Mouse (Mus musculus) forebrain, embryonic 11.5 days (tissue): Measurements from ENCODE around the gene Ces1c. TPM values are rescaled to one million over a fixed set of nuclear protein-coding genes. Genes with fewer than 3 reads are reported as not detected.

ENCODE experiments used
- ATAC-seq: fragments of 200-750 bp; cut with Nextera tagmentation; replicated peaks from 2 replicates; pipeline ENCODE4 v1.8.0; 2017; ENCODE audit warnings: moderate TSS enrichment; ENCODE audit not compliant: low FRiP score
- DNase-seq: peaks from one replicate; pipeline ENCODE4 v3.0.0-alpha.2; 2017; ENCODE audit warnings: low spot score
- H3K27ac ChIP-seq: fragments of 300-500 bp; sonication (generic); 2 replicates; pipeline ENCODE4 v1.5.1; 2014; ENCODE audit warnings: low read depth, low read length
- H3K27me3 ChIP-seq: fragments of 300-500 bp; sonication (generic); 2 replicates; pipeline ENCODE4 v1.6.1; 2014; ENCODE audit warnings: mild to moderate bottlenecking, low read length, mixed read lengths; ENCODE audit not compliant: control insufficient read depth, insufficient read depth
- H3K36me3 ChIP-seq: fragments of 300-500 bp; sonication (generic); 2 replicates; pipeline ENCODE4 v1.6.1; 2014; ENCODE audit warnings: mild to moderate bottlenecking, low read length, moderate library complexity, mixed read lengths; ENCODE audit not compliant: control insufficient read depth, insufficient read depth
- H3K4me1 ChIP-seq: fragments of 300-500 bp; sonication (generic); replicated peaks from 2 replicates; pipeline ENCODE4 v1.6.1; 2014; ENCODE audit warnings: low read length, mixed read lengths; ENCODE audit not compliant: control insufficient read depth, insufficient read depth
- H3K4me2 ChIP-seq: fragments of 300-500 bp; sonication (generic); 2 replicates; pipeline ENCODE4 v1.6.1; 2014; ENCODE audit warnings: low read depth, mild to moderate bottlenecking, low read length, moderate library complexity, mixed read lengths; ENCODE audit not compliant: severe bottlenecking
- H3K4me3 ChIP-seq: fragments of 300-500 bp; sonication (generic); 2 replicates; pipeline ENCODE4 v1.5.1; 2014; ENCODE audit warnings: low read depth, low read length
- H3K9ac ChIP-seq: fragments of 300-500 bp; sonication (generic); 2 replicates; pipeline ENCODE4 v1.6.1; 2014; ENCODE audit warnings: low read length
- H3K9me3 ChIP-seq: fragments of 300-500 bp; sonication (generic); 2 replicates; pipeline ENCODE4 v1.6.1; 2016; ENCODE audit warnings: low read length, mixed read lengths; ENCODE audit not compliant: control insufficient read depth
- WGBS: fragments of 180-500 bp; shearing (Covaris S2); extraction: QIAGEN DNeasy Blood & Tissue Kit; methylation state at CpG from one replicate; pipeline ENCODE4 v1.1.7; 2014; 5-methylcytosine and 5-hydroxymethylcytosine counted together
- polyA plus RNA-seq: library from polyadenylated mRNA; unstranded; fragments of >200 nt; fragmentation: Nextera tagmentation; extraction: Ambion mirVana; gene quantifications from 2 replicates; pipeline ENCODE4 v1.2.1, GENCODE M21; 2014

Ces1c gene
- polyA plus RNA-seq: not detected in 2 replicates

DNA sequence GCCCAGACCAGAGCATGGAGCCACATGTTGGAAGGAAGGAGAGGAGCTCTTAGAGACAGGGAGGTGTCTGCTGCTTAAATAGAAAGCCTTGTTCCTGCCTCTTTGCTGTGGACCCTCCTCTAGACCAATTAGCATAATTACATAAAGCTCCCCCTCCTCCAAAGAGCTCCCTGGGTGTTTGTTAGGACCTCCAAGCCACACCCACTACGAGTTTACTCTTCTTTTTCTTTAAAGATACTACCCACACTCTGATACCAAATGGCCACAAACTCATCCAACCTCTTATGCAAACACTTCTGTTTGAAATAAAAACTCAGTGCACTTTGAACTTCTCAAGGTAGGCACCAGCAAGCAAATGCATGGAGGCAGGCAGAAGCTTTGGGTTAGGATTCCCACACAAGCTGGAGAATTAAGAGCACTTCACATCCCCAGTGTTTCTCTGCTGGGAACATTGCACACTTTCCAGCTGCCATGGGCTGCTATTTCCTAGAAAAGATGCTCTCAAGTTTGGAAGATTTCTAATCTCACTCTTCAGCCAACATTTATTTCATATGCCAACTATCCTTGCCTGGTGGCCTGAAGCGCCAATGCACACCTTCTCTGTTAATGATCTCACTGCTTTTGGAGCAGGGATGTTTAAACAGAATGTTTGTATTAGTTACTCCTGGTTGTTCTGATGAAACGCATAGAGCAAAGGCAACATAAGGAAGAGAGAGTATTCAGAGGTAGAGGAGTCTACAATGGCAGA is at the start of gene Ces1c:
Gene Ces1c, minus strand, starts transcription at position 51 of the 748 bp plus-strand sequence.
- no peak within 1 kb of the TSS for H3K4me3 ChIP-seq
- no peaks in the 10 kb centered on the region for H3K27me3 ChIP-seq
- WGBS: 84% methylated on average over 3 of the region's 3 CpGs
- no peak for DNase-seq
- no peaks in the 10 kb centered on the region for H3K4me1 ChIP-seq
- H3K27ac ChIP-seq: no peak within 1 kb of the TSS
- no peak for ATAC-seq
- H3K4me2 ChIP-seq: no peak within 1 kb of the TSS
- no peak within 1 kb of the TSS for H3K9ac ChIP-seq
- no peaks in the 10 kb centered on the region for H3K9me3 ChIP-seq
- H3K36me3 ChIP-seq: no peaks in the 10 kb centered on the region

DNA sequence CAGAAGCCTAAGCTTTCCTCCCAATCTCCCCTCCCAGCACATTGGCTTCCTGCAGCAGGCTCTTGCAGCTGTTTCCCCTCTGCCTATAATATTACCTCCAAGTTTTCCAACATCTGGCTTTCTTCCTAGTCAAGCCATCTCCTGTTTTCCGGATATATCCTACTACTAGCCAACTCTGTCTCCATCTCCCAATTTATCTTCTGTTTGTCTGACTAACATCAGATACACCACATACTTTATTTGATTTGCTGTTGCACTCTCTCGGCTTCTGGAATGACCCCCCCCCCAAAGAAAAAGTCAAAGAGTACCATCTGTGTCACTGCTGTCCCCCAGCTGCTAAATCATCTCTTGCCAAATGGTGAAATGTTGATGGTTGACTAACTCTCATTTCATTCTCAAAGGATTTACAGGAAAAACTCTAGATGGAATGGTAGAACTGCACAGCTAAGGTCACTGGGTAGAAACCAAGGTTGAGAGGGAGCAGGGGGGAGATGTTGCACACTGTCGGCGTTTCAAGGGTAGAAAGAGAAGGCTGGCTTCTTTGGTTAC is 49.6 kb upstream of the Ces1c start:
- no peaks in the 10 kb centered on the region for H3K27me3 ChIP-seq
- WGBS: 94% methylated on average over 4 of the region's 4 CpGs
- ATAC-seq (no peak), DNase-seq (no peak)
- no peak overlapping the region for H3K4me2 ChIP-seq
- H3K4me3 ChIP-seq: no peak overlapping the region
- no peaks in the 10 kb centered on the region for H3K9me3 ChIP-seq
- no peaks in the 10 kb centered on the region for H3K4me1 ChIP-seq
- H3K9ac ChIP-seq: no peak overlapping the region
- no peaks in the 10 kb centered on the region for H3K36me3 ChIP-seq
- H3K27ac ChIP-seq: no peak overlapping the region

GRCm38 (mm10) chr8:93176593-93176992 is 45.5 kb upstream of the Ces1c start:
- ATAC-seq: no peak
- DNase-seq: no peak
- H3K9me3 ChIP-seq: no peaks in the 10 kb centered on the region

DNA sequence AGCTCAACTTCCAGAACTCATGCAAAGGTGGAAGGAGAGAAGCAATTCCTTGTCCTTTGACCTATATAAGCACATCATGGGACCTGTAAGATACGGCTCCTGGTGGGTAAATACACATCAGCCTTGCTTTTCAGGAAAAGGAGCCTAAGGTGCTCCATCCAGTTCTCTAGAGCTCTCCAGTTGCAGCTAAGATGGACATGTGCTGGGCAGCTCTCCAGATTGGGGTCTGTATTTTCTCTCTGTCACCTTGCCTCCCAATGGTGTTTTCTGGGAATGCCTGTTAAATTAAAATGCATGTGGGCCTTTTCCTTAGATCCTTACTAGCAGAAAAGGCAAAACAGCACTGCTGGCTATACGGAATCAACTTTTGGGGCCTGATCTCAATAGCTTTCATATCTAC is 43.5 kb upstream of the Ces1c start:
- 87% methylated on average over 2 of the region's 2 CpGs for WGBS
- Histone ChIP-seq H3K9me3 (no peaks in the 10 kb centered on the region), H3K4me3 (no peak overlapping the region), H3K36me3 (no peaks in the 10 kb centered on the region), H3K4me1 (no peaks in the 10 kb centered on the region), H3K9ac (no peak overlapping the region), H3K27ac (no peak overlapping the region), H3K4me2 (no peak overlapping the region), H3K27me3 (no peaks in the 10 kb centered on the region)
- DNase-seq: no peak
- no peak for ATAC-seq

More at GRCm38 (mm10) chr8:93176593-93176992, 45.5 kb upstream of the Ces1c start:
- H3K27ac ChIP-seq: no peak overlapping the region
- no peak overlapping the region for H3K4me2 ChIP-seq
- H3K9ac ChIP-seq: no peak overlapping the region
- WGBS: 32% methylated on average over 1 of the region's 1 CpGs
- no peaks in the 10 kb centered on the region for H3K36me3 ChIP-seq
- no peaks in the 10 kb centered on the region for H3K4me1 ChIP-seq
- no peak overlapping the region for H3K4me3 ChIP-seq
- no peaks in the 10 kb centered on the region for H3K27me3 ChIP-seq

GRCm38 (mm10) chr8:93171846-93172590 is 40.9 kb upstream of the Ces1c start:
- Histone ChIP-seq H3K4me2 (no peak overlapping the region), H3K4me1 (no peaks in the 10 kb centered on the region), H3K36me3 (no peaks in the 10 kb centered on the region), H3K4me3 (no peak overlapping the region), H3K27ac (no peak overlapping the region), H3K9ac (no peak overlapping the region), H3K9me3 (no peaks in the 10 kb centered on the region), H3K27me3 (no peaks in the 10 kb centered on the region)
- DNase-seq (no peak), ATAC-seq (no peak)
- WGBS: 62% methylated on average over 1 of the region's 1 CpGs

GRCm38 (mm10) chr8:93163363-93163762 is 32.3 kb upstream of the Ces1c start:
- Histone ChIP-seq H3K4me3 (no peak overlapping the region), H3K27ac (no peak overlapping the region), H3K4me1 (no peaks in the 10 kb centered on the region), H3K9ac (no peak overlapping the region), H3K27me3 (no peaks in the 10 kb centered on the region), H3K9me3 (no peaks in the 10 kb centered on the region), H3K4me2 (no peak overlapping the region), H3K36me3 (no peaks in the 10 kb centered on the region)
- no peak for DNase-seq
- no peak for ATAC-seq
- WGBS: 89% methylated on average over 1 of the region's 1 CpGs

- 95% methylated on average over 1 of the region's 1 CpGs for WGBS
- Histone ChIP-seq H3K4me3 (no peak overlapping the region), H3K4me1 (no peaks in the 10 kb centered on the region), H3K27me3 (no peaks in the 10 kb centered on the region), H3K9me3 (no peaks in the 10 kb centered on the region), H3K9ac (no peak overlapping the region), H3K4me2 (no peak overlapping the region), H3K36me3 (no peaks in the 10 kb centered on the region), H3K27ac (no peak overlapping the region)
- ATAC-seq (no peak), DNase-seq (no peak)
Observed at GRCm38 (mm10) chr8:93151401-93151800, 20.3 kb upstream of the Ces1c start.

- Histone ChIP-seq H3K4me1 (no peaks in the 10 kb centered on the region), H3K9me3 (no peaks in the 10 kb centered on the region)
- ATAC-seq: no peak
Observed at GRCm38 (mm10) chr8:93147331-93147730, 16.2 kb upstream of the Ces1c start.

More at GRCm38 (mm10) chr8:93147331-93147730, 16.2 kb upstream of the Ces1c start:
- Histone ChIP-seq H3K36me3 (no peaks in the 10 kb centered on the region), H3K27me3 (no peaks in the 10 kb centered on the region), H3K4me2 (no peak overlapping the region), H3K4me3 (no peak overlapping the region), H3K27ac (no peak overlapping the region), H3K9ac (no peak overlapping the region)
- no peak for DNase-seq
